Mouse (Mus musculus) brown adipose tissue, adult 24 weeks (tissue): Measurements from ENCODE around the gene Gm12355. TPM values are rescaled to one million over a fixed set of nuclear protein-coding genes. Genes with fewer than 3 reads are reported as not detected.
A peak's percentile ranks its signal among the peaks of the same experiment; 100 is the strongest.

Source experiments
- H3K27ac ChIP-seq: fragments of 200-500 bp; replicated peaks from 2 replicates; pipeline ENCODE4 v1.5.1; 2012; ENCODE audit warnings: low read depth, mild to moderate bottlenecking, low read length
- H3K4me1 ChIP-seq: fragments of 200-500 bp; 2 replicates; pipeline ENCODE4 v1.6.1; 2012; ENCODE audit warnings: low read length, mixed read lengths; ENCODE audit not compliant: control insufficient read depth, insufficient read depth, insufficient read length
- H3K4me3 ChIP-seq: fragments of 200-500 bp; 2 replicates; pipeline ENCODE4 v1.5.1; 2012; ENCODE audit warnings: low read depth, mild to moderate bottlenecking, low read length, moderate library complexity; ENCODE audit not compliant: insufficient read depth
- polyA plus RNA-seq: library from polyadenylated mRNA; stranded (reverse); fragments of >200 nt; gene quantifications from 2 replicates; pipeline ENCODE4 v1.2.4, GENCODE M21; 2012; ENCODE audit not compliant: missing spikeins, insufficient read depth, insufficient read length

Gene Gm12355
- polyA plus RNA-seq, 1 experiment, result 5.2 TPM

DNA sequence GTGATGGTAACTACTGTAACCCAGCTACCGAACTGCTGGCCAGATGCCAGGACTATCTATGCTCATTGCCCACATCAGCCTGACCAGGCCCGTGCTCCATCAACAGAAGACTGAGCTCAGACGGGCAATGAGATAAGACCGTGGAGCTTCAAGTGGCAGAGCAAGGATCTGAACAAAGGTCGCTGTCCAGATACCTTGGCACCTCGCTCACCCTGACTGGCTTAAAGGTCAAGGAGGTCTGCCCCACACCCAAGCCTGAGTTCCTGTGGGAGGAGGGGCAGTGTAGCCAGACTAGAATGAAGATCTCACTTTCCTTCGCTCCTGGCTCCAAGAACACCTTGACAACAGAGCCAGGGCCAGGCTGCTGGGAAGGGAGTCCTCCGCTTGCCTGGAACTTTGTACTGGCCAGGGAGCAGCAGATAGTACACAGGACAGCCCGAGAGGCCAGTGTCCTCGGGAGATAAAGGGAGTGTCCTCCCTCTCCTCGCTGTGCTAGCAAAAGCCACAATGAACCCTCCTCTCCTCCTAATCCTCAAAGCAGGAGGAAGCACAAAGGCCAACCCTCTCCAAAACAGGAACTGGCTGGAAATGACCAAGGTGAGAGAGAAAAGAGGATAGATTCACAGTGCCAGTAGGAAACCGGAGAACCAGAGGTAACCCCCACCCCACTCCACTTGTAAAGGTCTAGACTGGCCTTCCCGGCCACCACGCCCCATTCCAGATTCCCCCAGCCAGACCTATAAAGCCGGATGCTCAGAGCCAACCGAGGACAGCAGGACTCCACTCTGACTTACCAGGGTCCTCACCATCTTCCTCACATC is 45.0 kb downstream of the Gm12355 start:
- H3K27ac ChIP-seq, result peak overlapping the region; percentile 43
- H3K4me3 ChIP-seq, result no peak overlapping the region
- peaks cover 31% of the 10 kb centered on the region for H3K4me1 ChIP-seq

DNA sequence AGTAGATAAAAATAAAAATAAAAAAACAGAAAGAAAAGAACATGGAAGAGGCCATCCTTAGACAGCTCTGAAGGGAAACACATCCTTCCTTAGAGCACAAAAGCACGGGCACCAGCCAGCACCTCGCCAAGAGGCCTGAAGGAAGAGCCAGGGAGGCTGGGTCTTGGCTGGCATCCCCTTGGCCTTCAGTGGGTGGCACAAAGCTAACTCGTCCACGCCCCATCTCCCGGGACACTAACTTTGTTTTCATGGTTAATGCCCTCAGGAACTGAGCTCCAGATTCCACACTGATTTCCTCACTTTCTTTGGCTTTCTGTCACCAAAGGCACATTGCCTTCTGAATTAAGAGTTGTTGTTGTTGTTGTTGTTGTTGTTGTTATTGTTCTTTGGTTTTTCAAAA is 47.7 kb downstream of the Gm12355 start:
- Histone ChIP-seq H3K27ac (peak overlapping the region; percentile 60), H3K4me3 (no peak overlapping the region), H3K4me1 (peaks cover 26% of the 10 kb centered on the region)

Other genes with a start within 250 kb of the Gm12355 start
- gene Tcap, start 241.8 kb downstream of the Gm12355 start, polyA plus RNA-seq, result 41.6 and 83.6 TPM in 2 replicates
- not detected in 2 replicates for gene Pnmt, start 239.2 kb downstream of the Gm12355 start, polyA plus RNA-seq
- gene Pgap3, start 225.2 kb downstream of the Gm12355 start, polyA plus RNA-seq, result 2.1 and 2.4 TPM in 2 replicates
- 0.50 and 1.9 TPM in 2 replicates for gene Erbb2, start 213.2 kb downstream of the Gm12355 start, polyA plus RNA-seq
- 98.2 and 141 TPM in 2 replicates for gene Mien1, start 186.7 kb downstream of the Gm12355 start, polyA plus RNA-seq
- 0.59 and 1.0 TPM in 2 replicates for gene Grb7, start 179.3 kb downstream of the Gm12355 start, polyA plus RNA-seq
- gene Ikzf3, start 79.6 kb downstream of the Gm12355 start, polyA plus RNA-seq, result not detected in 2 replicates
- gene Zpbp2, start 74.6 kb downstream of the Gm12355 start, polyA plus RNA-seq, result 2.2 and 2.3 TPM in 2 replicates
- 276 and 329 TPM in 2 replicates for gene Ormdl3, start 38.3 kb downstream of the Gm12355 start, polyA plus RNA-seq
- gene Lrrc3c, start 27.4 kb downstream of the Gm12355 start, polyA plus RNA-seq, result not detected in 2 replicates
- gene Gsdma3, start 699 bp upstream of the Gm12355 start, polyA plus RNA-seq, result not detected in 2 replicates
- gene Gsdma2, start 21.1 kb upstream of the Gm12355 start, polyA plus RNA-seq, result not detected in 2 replicates
- not detected in 2 replicates for gene Gsdma, start 38.7 kb upstream of the Gm12355 start, polyA plus RNA-seq
- 73.1 and 84.4 TPM in 2 replicates for gene Psmd3, start 56.9 kb upstream of the Gm12355 start, polyA plus RNA-seq
- not detected in 2 replicates for gene Csf3, start 75.6 kb upstream of the Gm12355 start, polyA plus RNA-seq
- 18.4 and 24.7 TPM in 2 replicates for gene Med24, start 103.8 kb upstream of the Gm12355 start, polyA plus RNA-seq
- gene Thra, start 115.0 kb upstream of the Gm12355 start, polyA plus RNA-seq, result 64.4 and 82.3 TPM in 2 replicates
- 78.3 and 90.9 TPM in 2 replicates for gene Nr1d1, start 149.7 kb upstream of the Gm12355 start, polyA plus RNA-seq
- 36.3 and 40.8 TPM in 2 replicates for gene Msl1, start 169.9 kb upstream of the Gm12355 start, polyA plus RNA-seq
- 9.2 and 16.9 TPM in 2 replicates for gene Casc3, start 179.2 kb upstream of the Gm12355 start, polyA plus RNA-seq
- 0.40 TPM in 1 of 2 replicates, not detected in the other for gene Rapgefl1, start 211.1 kb upstream of the Gm12355 start, polyA plus RNA-seq
- gene Wipf2, start 238.0 kb upstream of the Gm12355 start, polyA plus RNA-seq, result 5.2 and 5.8 TPM in 2 replicates